Mouse (Mus musculus) neural tube, embryonic 14.5 days (tissue): ENCODE data around the gene Jsrp1. TPM values are rescaled to one million over a fixed set of nuclear protein-coding genes. Genes with fewer than 3 reads are reported as not detected.
A peak's percentile ranks its signal among the peaks of the same experiment; 100 is the strongest.

Source experiments
- ATAC-seq: fragments of 200-750 bp; cut with Nextera tagmentation; 2 replicates; pipeline ENCODE4 v1.8.0; 2017; ENCODE audit warnings: low read depth, mild to moderate bottlenecking, moderate TSS enrichment, moderate library complexity
- H3K27ac ChIP-seq: fragments of 300-500 bp; sonication (generic); 2 replicates; pipeline ENCODE4 v1.5.1; 2014; ENCODE audit warnings: low read depth, mild to moderate bottlenecking, control low read depth, low read length, moderate library complexity, mixed read lengths
- H3K27me3 ChIP-seq: fragments of 300-500 bp; sonication (generic); 2 replicates; pipeline ENCODE4 v1.6.1; 2014; ENCODE audit warnings: low read length; ENCODE audit not compliant: control insufficient read depth, insufficient read depth
- H3K36me3 ChIP-seq: fragments of 300-500 bp; sonication (generic); 2 replicates; pipeline ENCODE4 v1.6.1; 2014; ENCODE audit warnings: low read length, mixed read lengths; ENCODE audit not compliant: control insufficient read depth, insufficient read depth
- H3K4me1 ChIP-seq: fragments of 300-500 bp; sonication (generic); 2 replicates; pipeline ENCODE4 v1.6.1; 2014; ENCODE audit warnings: low read length; ENCODE audit not compliant: control insufficient read depth, insufficient read depth
- H3K4me2 ChIP-seq: fragments of 300-500 bp; sonication (generic); 2 replicates; pipeline ENCODE4 v1.6.1; 2014; ENCODE audit warnings: mild to moderate bottlenecking, low read depth, low read length, control low read depth
- H3K4me3 ChIP-seq: fragments of 300-500 bp; sonication (generic); 2 replicates; pipeline ENCODE4 v1.5.1; 2014; ENCODE audit warnings: low read depth, low read length, control low read depth, mixed read lengths
- H3K9ac ChIP-seq: fragments of 300-500 bp; sonication (generic); replicated peaks from 2 replicates; pipeline ENCODE4 v1.6.1; 2014; ENCODE audit warnings: low read depth, mild to moderate bottlenecking, control low read depth, low read length, mixed read lengths
- H3K9me3 ChIP-seq: fragments of 300-500 bp; sonication (generic); 2 replicates; pipeline ENCODE4 v1.6.1; 2016; ENCODE audit warnings: low read length; ENCODE audit not compliant: control insufficient read depth
- WGBS: fragments of 180-500 bp; shearing (Covaris S2); extraction: QIAGEN DNeasy Blood & Tissue Kit; methylation state at CpG from one replicate; pipeline ENCODE4 v1.1.7; 2014; 5-methylcytosine and 5-hydroxymethylcytosine counted together
- microRNA counts: library from miRNA; unstranded; fragments of <30 nt; microRNA quantifications from one replicate; lab custom pipeline; 2016
- microRNA-seq: library from miRNA; unstranded; fragments of <30 nt; microRNA quantifications from one replicate; pipeline ENCODE4, GENCODE M21; 2016
- polyA plus RNA-seq: library from polyadenylated mRNA; unstranded; fragments of >200 nt; fragmentation: Nextera tagmentation; extraction: Ambion mirVana; gene quantifications from 2 replicates; pipeline ENCODE4 v1.2.1, GENCODE M21; 2014

Gene Jsrp1
- polyA plus RNA-seq, 1 experiment from 2014 or later: 0.74 TPM

- no peak overlapping the region for H3K4me3 ChIP-seq
- no peak for ATAC-seq
- H3K27ac ChIP-seq: no peak overlapping the region
- H3K27me3 ChIP-seq: no peaks in the 10 kb centered on the region
- H3K4me2 ChIP-seq: no peak overlapping the region
- no peak overlapping the region for H3K9ac ChIP-seq
- H3K36me3 ChIP-seq: peaks cover 36% of the 10 kb centered on the region
- H3K4me1 ChIP-seq: peaks cover 2% of the 10 kb centered on the region; the same call in 1 of the 2 replicates
- WGBS: 95% methylated on average over 2 of the region's 2 CpGs
- no peaks in the 10 kb centered on the region for H3K9me3 ChIP-seq
Observed at GRCm38 (mm10) chr10:80765746-80766145, 47.6 kb downstream of the Jsrp1 start.

- H3K27ac ChIP-seq: no peak overlapping the region
Observed at GRCm38 (mm10) chr10:80763502-80763901, 49.8 kb downstream of the Jsrp1 start.

GRCm38 (mm10) chr10:80761821-80762220 lies 51.5 kb downstream of the Jsrp1 start:
- ATAC-seq: no peak
- Histone ChIP-seq H3K4me1 (peaks cover 19% of the 10 kb centered on the region), H3K27me3 (no peaks in the 10 kb centered on the region), H3K9me3 (no peaks in the 10 kb centered on the region), H3K36me3 (peaks cover 12% of the 10 kb centered on the region), H3K9ac (no peak overlapping the region), H3K27ac (no peak overlapping the region), H3K4me2 (no peak overlapping the region), H3K4me3 (no peak overlapping the region)
- 66% methylated on average over 3 of the region's 3 CpGs for WGBS

More at GRCm38 (mm10) chr10:80763502-80763901, 49.8 kb downstream of the Jsrp1 start:
- no peak for ATAC-seq
- Histone ChIP-seq H3K4me2 (no peak overlapping the region), H3K9ac (no peak overlapping the region), H3K27me3 (no peaks in the 10 kb centered on the region), H3K4me1 (peaks cover 3% of the 10 kb centered on the region; the same call in 1 of the 2 replicates), H3K36me3 (peaks cover 25% of the 10 kb centered on the region), H3K9me3 (no peaks in the 10 kb centered on the region), H3K4me3 (no peak overlapping the region)
- WGBS: 96% methylated on average over 2 of the region's 2 CpGs

- H3K9me3 ChIP-seq: no peaks in the 10 kb centered on the region
- no peak for ATAC-seq
- H3K27me3 ChIP-seq: no peaks in the 10 kb centered on the region
- no peak overlapping the region for H3K4me2 ChIP-seq
- H3K27ac ChIP-seq: no peak overlapping the region
- 92% methylated on average over 4 of the region's 4 CpGs for whole genome bisulfite sequencing
- peaks cover 2% of the 10 kb centered on the region; the same call in 1 of the 2 replicates for H3K36me3 ChIP-seq
- no peak overlapping the region for H3K4me3 ChIP-seq
- H3K4me1 ChIP-seq: peaks cover 27% of the 10 kb centered on the region
- 0 out of 2 replicates have a peak overlapping the region, but pooled peaks have one; percentile 4 for H3K9ac ChIP-seq
Observed at GRCm38 (mm10) chr10:80760596-80761524, 52.4 kb downstream of the Jsrp1 start.

DNA sequence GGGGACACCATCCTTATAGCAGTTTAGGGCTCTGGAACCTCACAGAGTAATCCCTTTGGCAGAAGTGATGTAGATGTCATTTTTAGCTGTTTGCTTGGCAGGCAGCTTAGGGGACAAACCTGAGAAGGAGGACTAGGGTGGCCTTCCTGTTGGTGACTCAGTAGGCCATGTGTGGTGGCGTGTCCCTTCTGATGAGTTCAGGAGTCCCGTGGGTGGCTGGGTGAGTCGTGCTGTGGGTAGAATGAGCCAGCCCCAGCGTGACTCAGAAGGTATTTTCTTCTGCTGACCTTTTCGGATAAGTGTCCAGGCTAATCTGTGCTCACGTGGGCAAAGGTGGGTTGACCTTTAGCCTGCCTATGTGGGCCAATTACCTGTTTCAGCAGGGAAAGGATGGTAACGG lies 54.6 kb downstream of the Jsrp1 start:
- no peaks in the 10 kb centered on the region for H3K27me3 ChIP-seq

More for the DNA sequence above, 54.6 kb downstream of the Jsrp1 start:
- Histone ChIP-seq H3K4me2 (no peak overlapping the region), H3K27ac (no peak overlapping the region), H3K4me3 (no peak overlapping the region), H3K4me1 (peaks cover 31% of the 10 kb centered on the region), H3K9me3 (no peaks in the 10 kb centered on the region), H3K36me3 (no peaks in the 10 kb centered on the region), H3K9ac (no peak overlapping the region)
- ATAC-seq: no peak
- 89% methylated on average over 7 of the region's 7 CpGs for WGBS

MicroRNAs encoded within 50 kb of the gene (microRNA counts, 519-probe panel; counts per million panel counts)
- not detected for microRNA mmu-miR-1982 (lab: Ali Mortazavi, UCI)

Small RNA genes within 50 kb of the gene (microRNA-seq; reads per million reads assigned to microRNA genes)
- 3.7 reads per million, percentile 5 among the genes with 10 or more reads in this experiment for gene Mir1982

Other genes starting within 250 kb of the Jsrp1 start
- gene Klf16, start 236.2 kb downstream of the Jsrp1 start, polyA plus RNA-seq: 3.5 and 4.8 TPM in 2 replicates
- gene Abhd17a, start 223.2 kb downstream of the Jsrp1 start, polyA plus RNA-seq: 144 and 155 TPM in 2 replicates
- 71.6 and 72.4 TPM in 2 replicates for gene Scamp4, start 210.6 kb downstream of the Jsrp1 start, polyA plus RNA-seq
- gene Adat3, start 210.6 kb downstream of the Jsrp1 start, polyA plus RNA-seq: 5.5 and 6.7 TPM in 2 replicates
- gene Gm49322, start 207.5 kb downstream of the Jsrp1 start, polyA plus RNA-seq: 0.96 and 0.98 TPM in 2 replicates
- 50.3 and 76.8 TPM in 2 replicates for gene Csnk1g2, start 190.7 kb downstream of the Jsrp1 start, polyA plus RNA-seq
- gene Btbd2, start 156.4 kb downstream of the Jsrp1 start, polyA plus RNA-seq: 75.0 and 79.7 TPM in 2 replicates
- 43.1 and 57.3 TPM in 2 replicates for gene Mknk2, start 135.4 kb downstream of the Jsrp1 start, polyA plus RNA-seq
- gene Mob3a, start 111.5 kb downstream of the Jsrp1 start, polyA plus RNA-seq: 42.0 and 48.6 TPM in 2 replicates
- 24.9 and 29.5 TPM in 2 replicates for gene Izumo4, start 111.3 kb downstream of the Jsrp1 start, polyA plus RNA-seq
- gene Ap3d1, start 71.2 kb downstream of the Jsrp1 start, polyA plus RNA-seq: 109 and 125 TPM in 2 replicates
- gene Dot1l, start 58.3 kb downstream of the Jsrp1 start, polyA plus RNA-seq: 23.6 and 27.3 TPM in 2 replicates
- 63.3 and 66.8 TPM in 2 replicates for gene Sf3a2, start 15.3 kb downstream of the Jsrp1 start, polyA plus RNA-seq
- gene Plekhj1, start 14.9 kb downstream of the Jsrp1 start, polyA plus RNA-seq: 126 and 127 TPM in 2 replicates
- gene Amh, start 8.3 kb downstream of the Jsrp1 start, polyA plus RNA-seq: 0.15 and 0.16 TPM in 2 replicates
- 1,177 and 1,236 TPM in 2 replicates for gene Oaz1, start 13.2 kb upstream of the Jsrp1 start, polyA plus RNA-seq
- gene Lingo3, start 30.5 kb upstream of the Jsrp1 start, polyA plus RNA-seq: 8.1 and 12.0 TPM in 2 replicates
- gene Lsm7, start 41.7 kb upstream of the Jsrp1 start, polyA plus RNA-seq: 220 and 260 TPM in 2 replicates
- 60.3 and 61.5 TPM in 2 replicates for gene Sppl2b, start 41.8 kb upstream of the Jsrp1 start, polyA plus RNA-seq
- 0.12 and 0.13 TPM in 2 replicates for gene Tmprss9, start 58.4 kb upstream of the Jsrp1 start, polyA plus RNA-seq
- 337 and 352 TPM in 2 replicates for gene Timm13, start 87.5 kb upstream of the Jsrp1 start, polyA plus RNA-seq
- 10.8 and 16.1 TPM in 2 replicates for gene Lmnb2, start 104.7 kb upstream of the Jsrp1 start, polyA plus RNA-seq
- gene Gadd45b, start 116.6 kb upstream of the Jsrp1 start, polyA plus RNA-seq: 7.4 and 7.6 TPM in 2 replicates
- gene Gng7, start 201.4 kb upstream of the Jsrp1 start, polyA plus RNA-seq: 20.3 and 22.7 TPM in 2 replicates
- 24.0 and 28.8 TPM in 2 replicates for gene Diras1, start 212.2 kb upstream of the Jsrp1 start, polyA plus RNA-seq
- 26.7 and 34.6 TPM in 2 replicates for gene Slc39a3, start 223.9 kb upstream of the Jsrp1 start, polyA plus RNA-seq
- 264 and 279 TPM in 2 replicates for gene Sgta, start 246.7 kb upstream of the Jsrp1 start, polyA plus RNA-seq